Mouse (Mus musculus) midbrain, postnatal 0 days (tissue): Measurements from ENCODE around the gene Npsr1. TPM values are rescaled to one million over a fixed set of nuclear protein-coding genes. Genes with fewer than 3 reads are reported as not detected.

Source experiments
- ATAC-seq: fragments of 200-750 bp; cut with Nextera tagmentation; 2 replicates; pipeline ENCODE4 v1.8.0; 2017; ENCODE audit warnings: moderate number of reproducible peaks, mild to moderate bottlenecking, moderate TSS enrichment, moderate library complexity; ENCODE audit not compliant: low FRiP score
- DNase-seq: peaks from one replicate; pipeline ENCODE4 v3.0.0-alpha.2; 2015; ENCODE audit warnings: low spot score
- H3K27ac ChIP-seq: fragments of 300-500 bp; sonication (generic); 2 replicates; pipeline ENCODE4 v1.5.1; 2014; ENCODE audit warnings: low read depth, mild to moderate bottlenecking, low read length, mixed read lengths
- H3K27me3 ChIP-seq: fragments of 300-500 bp; sonication (generic); 2 replicates; pipeline ENCODE4 v1.6.1; 2014; ENCODE audit warnings: low read length, control low read depth, mixed read lengths; ENCODE audit not compliant: insufficient read depth
- H3K36me3 ChIP-seq: fragments of 300-500 bp; sonication (generic); 2 replicates; pipeline ENCODE4 v1.6.1; 2014; ENCODE audit warnings: low read length, control low read depth, mixed read lengths; ENCODE audit not compliant: insufficient read depth
- H3K4me1 ChIP-seq: fragments of 300-500 bp; sonication (generic); 2 replicates; pipeline ENCODE4 v1.6.1; 2014; ENCODE audit warnings: mild to moderate bottlenecking, control low read depth, antibody characterized with exemption, low read length, mixed read lengths; ENCODE audit not compliant: insufficient read depth
- H3K4me2 ChIP-seq: fragments of 300-500 bp; sonication (generic); 2 replicates; pipeline ENCODE4 v1.6.1; 2014; ENCODE audit warnings: low read depth, mild to moderate bottlenecking, low read length, mixed read lengths; ENCODE audit not compliant: poor library complexity, severe bottlenecking
- H3K4me3 ChIP-seq: fragments of 300-500 bp; sonication (generic); 2 replicates; pipeline ENCODE4 v1.5.1; 2014; ENCODE audit warnings: low read depth, mild to moderate bottlenecking, low read length, moderate library complexity
- H3K9ac ChIP-seq: fragments of 300-500 bp; sonication (generic); replicated peaks from 2 replicates; pipeline ENCODE4 v1.6.1; 2014; ENCODE audit warnings: mild to moderate bottlenecking, low read length, moderate library complexity, mixed read lengths; ENCODE audit not compliant: poor library complexity, severe bottlenecking
- H3K9me3 ChIP-seq: fragments of 300-500 bp; sonication (generic); 2 replicates; pipeline ENCODE4 v1.6.1; 2016; ENCODE audit warnings: low read length, control low read depth
- CTCF ChIP-seq: IDR thresholded peaks from 2 replicates; pipeline ENCODE4 v1.5.1; 2016; ENCODE audit warnings: antibody characterized with exemption, mild to moderate bottlenecking
- WGBS: fragments of 180-500 bp; shearing (Covaris S2); extraction: QIAGEN DNeasy Blood & Tissue Kit; methylation state at CpG from one replicate; pipeline ENCODE4 v1.1.7; 2014; 5-methylcytosine and 5-hydroxymethylcytosine counted together
- polyA plus RNA-seq: library from polyadenylated mRNA; unstranded; fragments of >200 nt; fragmentation: Nextera tagmentation; extraction: Ambion mirVana; gene quantifications from 2 replicates; pipeline ENCODE4 v1.2.1, GENCODE M21; 2015
- total RNA-seq: library from RNA; depleted of rRNA; stranded (reverse); fragments of >200 nt; gene quantifications from 2 replicates; pipeline ENCODE4 v1.2.3, GENCODE M21; 2014

Gene Npsr1
- total and polyA plus RNA-seq, 2 experiments from 2014 or later = 1.0 to 1.4 TPM

DNA sequence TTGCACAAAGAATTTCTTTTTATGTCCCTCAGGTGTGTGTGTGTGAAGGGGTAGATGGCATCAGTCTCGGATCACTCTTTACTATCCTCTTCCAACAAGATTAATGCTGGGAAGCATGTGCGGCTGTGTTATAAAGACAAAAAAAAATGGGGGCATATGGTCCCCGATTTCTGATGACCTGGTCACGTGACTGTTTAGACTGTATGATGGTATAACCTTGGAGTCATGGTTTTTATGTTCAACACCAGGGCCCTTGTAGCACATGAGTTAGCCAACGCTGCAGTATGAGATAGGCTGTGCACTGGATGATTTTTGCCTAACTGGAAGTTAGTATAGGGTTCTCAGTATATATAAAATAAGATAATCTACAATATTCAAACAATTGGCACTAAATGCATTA lies 187.6 kb downstream of the Npsr1 start:
- DNase-seq (no peak), ATAC-seq (no peak)
- H3K27ac ChIP-seq = no peak overlapping the region
- H3K9me3 ChIP-seq = no peaks in the 10 kb centered on the region
- no peaks in the 10 kb centered on the region for H3K4me1 ChIP-seq
- H3K4me3 ChIP-seq = no peak overlapping the region
- H3K36me3 ChIP-seq = no peaks in the 10 kb centered on the region
- TF ChIP-seq CTCF = no peak
- 94% methylated on average over 5 of the region's 5 CpGs for WGBS
- H3K27me3 ChIP-seq = no peaks in the 10 kb centered on the region
- H3K9ac ChIP-seq = no peak overlapping the region
- H3K4me2 ChIP-seq = no peak overlapping the region

DNA sequence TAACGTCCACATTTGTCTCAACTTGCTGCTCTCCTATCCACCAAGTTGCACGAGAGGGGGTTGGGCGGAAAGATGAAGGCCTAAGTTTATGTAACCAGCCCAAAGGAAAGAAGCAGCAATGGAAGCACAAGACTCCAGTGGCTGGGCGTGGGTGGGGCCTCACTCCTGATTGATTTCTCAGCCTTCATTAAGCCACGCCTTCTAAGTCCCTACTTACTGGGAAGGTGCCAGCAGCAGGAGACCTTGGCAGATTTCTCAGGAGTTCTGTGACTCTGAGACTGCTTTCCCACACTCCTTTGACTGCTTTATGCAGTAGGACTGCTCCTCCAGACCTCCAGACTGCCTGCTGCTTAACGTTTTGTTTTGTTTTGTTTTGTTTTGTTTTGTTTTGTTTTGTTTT lies 193.6 kb downstream of the Npsr1 start:
- WGBS = 49% methylated on average over 6 of the region's 6 CpGs
- H3K9me3 ChIP-seq = no peaks in the 10 kb centered on the region
- no peak overlapping the region for H3K9ac ChIP-seq
- no peak overlapping the region for H3K4me2 ChIP-seq
- DNase-seq = no peak
- no peak overlapping the region for H3K4me3 ChIP-seq
- H3K4me1 ChIP-seq = no peaks in the 10 kb centered on the region
- no peak for ATAC-seq
- H3K36me3 ChIP-seq = no peaks in the 10 kb centered on the region
- no peak for TF ChIP-seq CTCF
- H3K27me3 ChIP-seq = no peaks in the 10 kb centered on the region
- no peak overlapping the region for H3K27ac ChIP-seq

DNA sequence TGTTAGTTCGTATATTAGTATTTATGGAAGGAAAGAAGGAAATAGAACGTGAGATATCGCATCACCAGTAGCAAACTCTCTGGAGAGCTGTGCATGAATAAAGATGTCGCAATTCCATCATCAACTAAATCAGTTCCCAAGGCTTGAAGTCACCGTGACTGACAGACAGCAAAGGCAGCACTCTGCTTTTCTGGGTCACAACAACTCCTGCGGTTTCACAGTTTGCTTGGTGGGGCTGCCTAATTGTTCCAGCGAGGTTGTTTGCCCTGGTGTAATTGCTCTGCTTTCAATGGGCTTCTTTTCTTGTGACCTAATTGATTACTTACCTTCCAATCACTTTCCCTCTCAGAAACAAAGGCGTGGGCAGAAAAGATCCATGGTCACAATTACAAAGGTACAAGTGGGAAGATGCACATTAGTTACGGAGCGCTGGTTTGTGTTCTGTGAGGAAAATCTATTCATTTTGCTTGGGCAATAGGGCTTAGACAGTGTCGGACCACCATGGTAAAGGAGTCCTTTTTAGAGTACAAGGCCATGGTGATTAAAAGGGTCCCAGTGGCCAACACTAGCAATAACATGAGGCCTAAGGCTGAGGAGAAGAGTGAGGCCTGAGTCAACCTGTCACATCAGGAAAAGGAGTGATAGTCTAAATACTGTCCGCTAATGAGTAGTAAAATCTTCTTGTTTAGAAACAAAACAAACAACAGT lies 195.6 kb downstream of the Npsr1 start:
- H3K4me1 ChIP-seq = no peaks in the 10 kb centered on the region
- no peaks in the 10 kb centered on the region for H3K9me3 ChIP-seq
- TF ChIP-seq CTCF = no peak
- no peak overlapping the region for H3K9ac ChIP-seq
- 48% methylated on average over 12 of the region's 12 CpGs for WGBS
- H3K4me2 ChIP-seq = no peak overlapping the region
- H3K27me3 ChIP-seq = no peaks in the 10 kb centered on the region
- H3K27ac ChIP-seq = no peak overlapping the region
- no peaks in the 10 kb centered on the region for H3K36me3 ChIP-seq
- no peak overlapping the region for H3K4me3 ChIP-seq
- ATAC-seq (no peak), DNase-seq (no peak)

DNA sequence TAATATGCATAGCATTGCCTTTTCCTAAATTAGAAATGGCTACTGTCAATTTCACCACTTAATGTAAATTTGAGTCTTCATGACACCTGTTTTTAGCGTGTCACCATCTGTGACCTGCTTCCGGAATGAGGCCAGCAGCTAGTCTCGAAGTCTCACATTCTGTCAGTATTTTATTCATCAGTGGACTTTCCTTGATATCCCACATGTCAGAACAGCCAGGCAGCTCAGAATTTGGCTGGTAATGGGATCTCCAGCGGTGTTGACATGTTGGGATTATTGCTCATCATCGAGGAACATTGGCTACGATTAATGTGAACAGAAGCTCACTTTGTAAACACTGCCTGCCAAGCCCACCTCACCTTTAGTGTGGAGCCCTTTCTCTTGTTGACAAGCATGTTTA lies 205.1 kb downstream of the Npsr1 start:
- DNase-seq (peak; percentile 59), ATAC-seq (no peak)
- Histone ChIP-seq H3K4me1 (no peaks in the 10 kb centered on the region), H3K9ac (no peak overlapping the region), H3K27ac (no peak overlapping the region), H3K9me3 (no peaks in the 10 kb centered on the region), H3K27me3 (no peaks in the 10 kb centered on the region), H3K4me2 (no peak overlapping the region), H3K4me3 (no peak overlapping the region), H3K36me3 (no peaks in the 10 kb centered on the region)
- WGBS = 88% methylated on average over 6 of the region's 6 CpGs
- TF ChIP-seq CTCF = no peak

DNA sequence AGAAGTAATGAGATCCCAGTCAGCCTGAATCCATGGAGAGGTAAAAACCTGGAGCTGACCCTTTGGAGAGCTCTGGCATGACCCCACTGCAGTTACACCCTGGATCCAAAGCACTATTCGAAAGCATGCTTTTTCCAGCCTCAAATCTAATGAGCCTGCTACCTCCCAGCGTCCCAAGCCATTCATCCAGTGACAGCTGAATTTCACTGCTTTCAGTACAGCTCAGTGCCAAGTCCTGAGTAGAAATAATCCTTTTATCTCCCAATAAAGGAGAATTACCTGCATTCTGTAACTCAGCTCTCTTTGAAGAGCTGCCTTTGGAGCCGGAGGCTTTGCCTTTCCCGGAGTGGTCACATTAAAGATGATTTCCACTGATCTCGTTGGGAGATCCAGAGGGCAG lies 209.2 kb downstream of the Npsr1 start:
- DNase-seq (no peak), ATAC-seq (no peak)
- Histone ChIP-seq H3K4me2 (no peak overlapping the region), H3K4me1 (no peaks in the 10 kb centered on the region), H3K36me3 (no peaks in the 10 kb centered on the region), H3K27ac (no peak overlapping the region), H3K9ac (no peak overlapping the region), H3K9me3 (no peaks in the 10 kb centered on the region), H3K27me3 (no peaks in the 10 kb centered on the region), H3K4me3 (no peak overlapping the region)
- no peak for TF ChIP-seq CTCF
- WGBS = 7% methylated on average over 5 of the region's 5 CpGs

DNA sequence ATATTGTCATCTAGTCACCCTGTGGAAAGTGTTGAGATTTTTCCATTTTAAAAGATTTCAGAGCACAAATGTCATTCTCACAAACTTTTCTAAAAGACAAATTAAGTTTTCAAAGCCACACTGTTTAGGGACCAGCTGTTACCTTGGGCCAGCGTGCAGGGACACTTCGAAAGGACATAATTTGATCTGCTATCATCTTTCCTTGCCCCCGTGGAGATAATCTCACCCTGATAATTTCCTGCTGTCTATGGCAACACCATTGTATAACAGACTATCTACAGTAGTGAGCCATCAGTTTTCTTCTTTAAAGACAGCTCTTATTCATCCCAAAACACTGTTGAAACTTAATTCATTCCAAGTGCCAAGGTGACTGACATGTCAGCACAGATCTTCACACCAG lies 209.6 kb downstream of the Npsr1 start:
- ATAC-seq = no peak
- Histone ChIP-seq H3K36me3 (no peaks in the 10 kb centered on the region), H3K4me3 (no peak overlapping the region), H3K9me3 (no peaks in the 10 kb centered on the region), H3K4me1 (no peaks in the 10 kb centered on the region), H3K27me3 (no peaks in the 10 kb centered on the region), H3K27ac (no peak overlapping the region), H3K9ac (no peak overlapping the region), H3K4me2 (no peak overlapping the region)
- 23% methylated on average over 3 of the region's 3 CpGs for WGBS
- TF ChIP-seq CTCF = no peak
- no peak for DNase-seq
